Mouse (Mus musculus) common myeloid progenitor, adult 5-6 weeks (primary cell): Measurements from ENCODE around the gene Serpina3a. TPM values are rescaled to one million over a fixed set of nuclear protein-coding genes. Genes with fewer than 3 reads are reported as not detected.

Experiments used
- ATAC-seq: replicated peaks from 2 replicates; pipeline ENCODE4 v1.8.0; 2016; ENCODE audit warnings: low read depth, mild to moderate bottlenecking, moderate TSS enrichment, inconsistent platforms; ENCODE audit not compliant: poor library complexity, severe bottlenecking
- total RNA-seq: library from RNA; stranded (forward); fragments of 200-1000, 187-1606 nt; gene quantifications from 2 replicates; pipeline ENCODE4 v1.2.3, GENCODE M21; 2017

Serpina3a gene
- total RNA-seq, 1 experiment from 2014 or later, result not detected

- ATAC-seq, result no peak
Measured at GRCm38 (mm10) chr12:104140543-104141103, 28.1 kb downstream of the Serpina3a start.

- no peak for ATAC-seq
Measured at GRCm38 (mm10) chr12:104141506-104141905, 29.0 kb downstream of the Serpina3a start.

- ATAC-seq, result peak; percentile 99
Measured at GRCm38 (mm10) chr12:104142427-104142826, 29.9 kb downstream of the Serpina3a start.

- ATAC-seq, result no peak
Measured at GRCm38 (mm10) chr12:104143286-104143685, 30.8 kb downstream of the Serpina3a start.

GRCm38 (mm10) chr12:104145571-104145970, 33.0 kb downstream of the Serpina3a start:
- no peak for ATAC-seq

GRCm38 (mm10) chr12:104151989-104152388, 39.5 kb downstream of the Serpina3a start:
- ATAC-seq, result no peak

GRCm38 (mm10) chr12:104153041-104153645, 40.6 kb downstream of the Serpina3a start:
- no peak for ATAC-seq

GRCm38 (mm10) chr12:104153656-104154055, 41.1 kb downstream of the Serpina3a start, which contains the start of gene Serpina3c:
TSS of gene Serpina3c (minus strand) at chr12:104153870.
- ATAC-seq, result no peak

Other genes starting within 250 kb of the Serpina3a start
- not detected in 2 replicates for gene Serpina1a, start 249.2 kb upstream of the Serpina3a start, total RNA-seq
- not detected in 2 replicates for gene Serpina1c, start 207.8 kb upstream of the Serpina3a start, total RNA-seq
- gene Serpina1e, start 153.7 kb upstream of the Serpina3a start, total RNA-seq, result not detected in 2 replicates
- not detected in 2 replicates for gene Serpina11, start 122.8 kb upstream of the Serpina3a start, total RNA-seq
- not detected in 2 replicates for gene Serpina9, start 99.0 kb upstream of the Serpina3a start, total RNA-seq
- gene Serpina12, start 68.3 kb upstream of the Serpina3a start, total RNA-seq, result 0.05 TPM in 1 of 2 replicates, not detected in the other
- gene Serpina5, start 11.6 kb upstream of the Serpina3a start, total RNA-seq, result not detected in 2 replicates
- 0.10 and 0.27 TPM in 2 replicates for gene Serpina3b, start 15.3 kb downstream of the Serpina3a start, total RNA-seq
- gene Serpina3c, start 41.1 kb downstream of the Serpina3a start, total RNA-seq, result not detected in 2 replicates
- gene Serpina3f, start 101.8 kb downstream of the Serpina3a start, total RNA-seq, result 0.63 and 0.73 TPM in 2 replicates
- 59.1 and 74.1 TPM in 2 replicates for gene Serpina3g, start 123.5 kb downstream of the Serpina3a start, total RNA-seq
- not detected in 2 replicates for gene Serpina3i, start 150.4 kb downstream of the Serpina3a start, total RNA-seq
- gene Serpina3j, start 201.8 kb downstream of the Serpina3a start, total RNA-seq, result not detected in 2 replicates
- gene Serpina3k, start 225.8 kb downstream of the Serpina3a start, total RNA-seq, result not detected in 2 replicates
- not detected in 2 replicates for gene Serpina3m, start 225.8 kb downstream of the Serpina3a start, total RNA-seq